Mouse (Mus musculus): Measurements from ENCODE around the gene Klra1.
"Not testable (repeated sequence)": the region's sequence is repeated elsewhere in the genome, so short reads cannot be mapped to it uniquely, and the experiment has no call there.

Klra1 gene

DNA sequence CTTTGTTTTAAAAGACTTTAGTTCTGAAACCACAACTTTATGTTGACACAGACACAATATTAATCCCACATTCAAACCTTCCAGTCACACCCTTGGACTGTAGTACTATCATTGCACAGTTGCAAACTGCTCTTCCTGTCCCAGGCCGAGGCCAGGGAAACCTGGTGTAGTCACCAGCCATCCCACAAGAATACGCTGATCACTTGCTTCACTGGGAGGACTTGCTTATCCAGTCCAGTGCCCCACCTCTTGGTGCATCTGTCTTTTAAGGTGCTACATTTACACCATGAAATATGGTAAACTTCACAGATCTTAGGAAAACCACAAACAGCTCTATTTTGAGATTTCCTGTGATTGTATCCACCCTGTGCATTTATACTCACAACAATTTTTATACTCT is at the start of gene Klra1:
Klra1 (minus strand) TSS at position 125 of the 400 bp plus-strand sequence.
- DNase-seq (ENCODE audit: low spot score in 2 of 2): no peak

DNA sequence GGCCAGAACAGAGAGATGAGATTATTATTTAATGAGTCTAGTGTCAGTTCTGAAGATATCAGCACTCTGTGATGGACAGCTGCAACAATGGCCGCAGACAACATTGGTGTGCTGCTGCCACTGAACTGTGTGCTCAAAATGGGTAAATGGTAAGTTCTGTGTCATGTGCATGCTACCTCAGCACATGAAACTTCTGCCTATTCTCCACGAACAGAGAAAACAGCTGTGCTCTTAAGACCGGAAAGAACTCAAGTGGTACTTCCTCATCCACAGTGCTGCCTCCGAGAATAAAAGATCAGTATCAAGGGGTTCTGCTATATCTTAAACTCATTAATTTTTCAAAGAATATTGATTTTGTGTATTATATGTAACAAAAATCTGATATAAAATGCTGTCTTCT is 42.8 kb upstream of the Klra1 start:
- DNase-seq (ENCODE audit: low spot score in 2 of 2): no peak

DNA sequence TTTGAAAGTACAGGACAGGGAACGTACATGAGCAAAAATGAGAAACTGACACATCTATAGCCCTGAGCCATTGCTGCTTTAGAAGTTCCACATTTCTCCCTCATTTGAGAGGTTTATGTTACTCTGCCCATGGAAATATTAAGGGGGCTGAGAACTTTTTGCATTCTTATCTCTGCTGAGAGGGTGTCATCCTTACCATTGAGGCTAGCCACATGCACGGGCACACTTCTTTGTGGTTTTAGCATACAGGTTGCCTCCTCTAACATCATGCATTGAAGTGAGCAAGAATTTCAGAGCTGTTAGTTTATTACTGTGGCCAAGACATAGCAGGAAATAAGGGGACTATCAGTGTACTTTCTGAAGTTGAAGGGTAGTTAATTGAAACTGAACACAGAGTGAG is 32.5 kb upstream of the Klra1 start:
- no peak for DNase-seq (ENCODE audit: low spot score in 2 of 2)

DNA sequence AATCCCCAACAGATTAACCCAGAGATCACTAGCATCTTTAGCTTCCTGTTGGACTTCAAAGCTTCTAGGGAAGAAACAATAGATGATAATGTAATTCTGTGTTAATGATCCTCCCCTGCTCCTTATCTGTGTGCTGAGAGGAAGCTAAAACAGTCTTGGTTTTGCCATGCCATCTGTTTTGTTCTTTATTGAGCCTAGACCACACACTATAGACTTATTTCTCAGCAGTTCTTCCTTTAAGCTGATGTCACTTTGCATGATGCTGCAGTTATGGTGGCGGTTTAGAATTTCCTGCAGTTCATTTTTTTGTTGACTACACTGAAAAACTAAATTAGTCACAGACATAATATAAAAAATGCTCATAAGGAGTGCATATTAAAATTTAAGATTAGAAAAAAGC is 18.2 kb upstream of the Klra1 start:
- DNase-seq (ENCODE audit: low spot score in 2 of 2): no peak

DNA sequence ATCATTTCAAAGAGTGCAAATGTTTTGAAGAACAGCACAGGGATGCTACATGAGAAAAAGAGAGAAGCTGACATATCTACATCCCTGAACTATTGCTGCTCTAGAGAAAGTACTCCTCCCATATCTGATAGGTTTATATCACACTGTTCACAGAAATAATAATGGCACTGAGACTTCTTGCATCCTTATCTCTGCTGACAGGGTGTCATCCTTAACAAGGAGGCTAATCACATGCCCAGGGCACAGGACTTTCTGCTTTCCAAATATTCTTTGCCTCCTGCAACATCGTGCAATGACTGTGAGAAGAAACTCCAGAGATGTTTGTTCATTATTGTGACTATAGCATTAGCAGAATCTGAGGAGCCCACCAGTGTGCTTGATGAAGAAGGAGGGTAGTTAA is 871 bp downstream of the Klra1 start:
- no peak for DNase-seq (ENCODE audit: low spot score in 2 of 2)

DNA sequence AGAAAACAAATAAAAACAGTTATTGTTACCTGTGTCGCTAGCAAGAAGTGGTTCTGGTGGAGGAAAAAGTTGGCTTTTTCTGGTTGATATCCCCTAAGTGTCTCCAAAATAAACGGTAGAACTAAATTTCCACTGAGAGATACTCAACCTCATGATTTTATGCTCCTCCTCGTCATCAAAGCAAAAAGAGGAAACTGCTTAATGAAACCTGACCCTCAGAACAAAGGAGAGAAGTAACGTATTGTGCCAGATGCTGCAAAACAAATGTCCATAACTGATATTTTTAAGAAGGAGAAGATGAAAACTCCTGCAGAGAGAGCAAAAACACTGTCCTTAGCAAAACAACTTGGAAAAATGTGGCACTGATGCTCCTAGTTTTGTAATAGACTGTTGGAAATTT is 4.3 kb downstream of the Klra1 start:
- DNase-seq (ENCODE audit: low spot score in 2 of 2): no peak

DNA sequence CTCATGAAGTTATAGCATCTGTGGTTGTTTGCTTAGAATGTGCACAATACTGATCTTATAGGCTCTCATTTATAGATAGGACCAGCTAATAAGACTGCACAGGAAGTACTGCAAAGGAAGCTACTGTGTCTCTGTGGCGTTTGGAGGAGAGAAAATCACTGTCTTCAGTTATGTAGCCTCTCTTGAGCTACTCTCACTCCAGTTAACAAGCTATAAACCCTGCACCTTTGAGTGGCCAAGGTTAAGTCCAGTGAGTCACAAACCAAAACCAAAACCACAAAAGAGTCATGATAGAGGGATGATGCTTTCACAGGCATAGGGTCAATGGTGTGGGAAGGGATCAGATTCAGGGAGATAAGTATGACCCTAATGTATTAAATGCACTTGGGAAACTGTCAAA is 41.3 kb downstream of the Klra1 start:
- DNase-seq (ENCODE audit: low spot score in 2 of 2): not testable (repeated sequence)

DNA sequence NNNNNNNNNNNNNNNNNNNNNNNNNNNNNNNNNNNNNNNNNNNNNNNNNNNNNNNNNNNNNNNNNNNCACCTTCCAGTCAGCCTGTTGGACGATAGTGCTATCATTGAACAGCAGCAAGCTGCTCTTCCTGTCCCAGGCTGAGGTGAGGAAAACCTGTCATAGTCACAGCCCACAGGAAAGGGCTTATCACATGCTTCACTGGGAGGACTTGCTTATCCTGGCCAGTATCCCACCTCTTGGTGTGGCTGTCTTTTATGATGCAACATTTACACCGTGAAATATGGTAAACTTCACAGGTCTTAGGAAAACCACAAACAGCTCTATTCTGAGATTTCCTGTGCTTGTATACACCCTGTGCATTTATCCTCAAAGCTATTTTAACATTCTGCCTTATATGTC is 44.7 kb downstream of the Klra1 start:
- DNase-seq (ENCODE audit: low spot score in 2 of 2): not testable (repeated sequence)

DNA sequence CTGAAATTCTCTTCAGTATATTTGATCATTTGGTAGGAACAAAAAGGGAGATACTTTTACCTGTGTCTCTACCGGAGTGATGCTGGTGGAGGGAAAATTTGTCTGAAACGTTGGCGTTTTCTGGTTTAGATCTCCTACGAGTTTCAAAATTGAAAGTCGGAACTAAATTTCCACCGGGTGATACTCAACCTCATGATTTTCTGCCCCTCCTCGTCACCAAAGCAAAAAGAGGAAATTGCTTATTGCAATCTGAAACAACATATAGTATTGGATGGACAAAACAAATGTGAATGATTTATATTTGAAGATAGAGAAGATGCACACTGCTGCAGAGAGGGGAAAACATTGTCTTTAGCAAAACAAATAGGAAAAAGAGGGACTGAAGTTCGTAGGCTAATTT is 49.3 kb downstream of the Klra1 start, which contains the start of gene Klra3:
Klra3 (minus strand) TSS at position 164 of the 400 bp plus-strand sequence.
- DNase-seq (ENCODE audit: low spot score in 2 of 2): no peak

Data from right cerebral cortex, adult 2 months (tissue).